Mouse (Mus musculus) layer of hippocampus, adult 9-10 months (tissue): Measurements from ENCODE around the gene Ppp1r13l.

Source experiments
- DNase-seq: peaks from one replicate; pipeline ENCODE4 v3.0.0; 2022; ENCODE audit warnings: low spot score

Ppp1r13l gene

GRCm38 (mm10) chr7:19337122-19337521 is 22.4 kb upstream of the Ppp1r13l start:
- DNase-seq = no peak

GRCm38 (mm10) chr7:19338060-19338459 is 21.5 kb upstream of the Ppp1r13l start:
- DNase-seq = no peak

- no peak for DNase-seq
Measured at GRCm38 (mm10) chr7:19338596-19338995, 21.0 kb upstream of the Ppp1r13l start.

GRCm38 (mm10) chr7:19341250-19341649 is 18.3 kb upstream of the Ppp1r13l start:
- DNase-seq = no peak

GRCm38 (mm10) chr7:19341761-19342409 is 17.7 kb upstream of the Ppp1r13l start:
- DNase-seq = no peak

- peak; percentile 91 for DNase-seq
Measured at GRCm38 (mm10) chr7:19342481-19343027, 17.0 kb upstream of the Ppp1r13l start.

GRCm38 (mm10) chr7:19343210-19343808 is 16.2 kb upstream of the Ppp1r13l start:
- DNase-seq = no peak

- no peak for DNase-seq
Measured at GRCm38 (mm10) chr7:19344237-19344847, 15.2 kb upstream of the Ppp1r13l start, which contains the start of gene Ercc1. Gene Ercc1, plus strand, starts transcription at chr7:19344778.

- DNase-seq = peak; percentile 87
Measured at GRCm38 (mm10) chr7:19344938-19345471, 14.5 kb upstream of the Ppp1r13l start.

- DNase-seq = no peak
Measured at GRCm38 (mm10) chr7:19349188-19349915, 10.2 kb upstream of the Ppp1r13l start.

- DNase-seq = no peak
Measured at GRCm38 (mm10) chr7:19350221-19350620, 9.3 kb upstream of the Ppp1r13l start.

GRCm38 (mm10) chr7:19354991-19355390 is 4.6 kb upstream of the Ppp1r13l start:
- no peak for DNase-seq

- DNase-seq = no peak
Measured at GRCm38 (mm10) chr7:19356311-19356710, 3.2 kb upstream of the Ppp1r13l start.

- DNase-seq = no peak
Measured at GRCm38 (mm10) chr7:19357381-19358375, 1.9 kb upstream of the Ppp1r13l start.

- DNase-seq = no peak
Measured at GRCm38 (mm10) chr7:19358634-19359033, 915 bp upstream of the Ppp1r13l start.

- no peak for DNase-seq
Measured at GRCm38 (mm10) chr7:19359892-19360641, 518 bp downstream of the Ppp1r13l start.

- DNase-seq = peak; percentile 76
Measured at GRCm38 (mm10) chr7:19360944-19361343, 1.4 kb downstream of the Ppp1r13l start.

GRCm38 (mm10) chr7:19361720-19362119 is 2.2 kb downstream of the Ppp1r13l start:
- DNase-seq = no peak

GRCm38 (mm10) chr7:19362276-19362675 is 2.7 kb downstream of the Ppp1r13l start:
- DNase-seq = no peak

GRCm38 (mm10) chr7:19363881-19364280 is 4.3 kb downstream of the Ppp1r13l start:
- DNase-seq = no peak
